Mouse (Mus musculus): ENCODE data around the gene Smim10l2a. TPM values are rescaled to one million over a fixed set of nuclear protein-coding genes. Genes with fewer than 3 reads are reported as not detected.
"Not testable (repeated sequence)": the region's sequence is repeated elsewhere in the genome, so short reads cannot be mapped to it uniquely, and the experiment has no call there.

Gene Smim10l2a
- polyA plus RNA-seq (2015; fragmentation: Nextera tagmentation; extraction: Ambion mirVana), result 15.6 and 18.8 TPM in 2 replicates

GRCm38 (mm10) chrX:56374431-56375128 is at the start of gene Smim10l2a:
Gene Smim10l2a (plus strand): TSS chrX:56374586.
- H3K9me3 ChIP-seq, H3K36me3 ChIP-seq, H3K4me1 ChIP-seq, H3K27me3 ChIP-seq: not testable (repeated sequence)
- 31% methylated on average over 50 of the region's 56 CpGs for WGBS
- Histone ChIP-seq H3K9ac (replicated peaks) (peak within 1 kb of the TSS; percentile 51), H3K4me2 (replicated peaks) (peak within 1 kb of the TSS; percentile 60), H3K27ac (replicated peaks) (peak within 1 kb of the TSS; percentile 31; the same call in 1 of the 2 replicates), H3K4me3 (peak within 1 kb of the TSS; percentile 53)
- ATAC-seq (replicated peaks), result peak; percentile 88

GRCm38 (mm10) chrX:56332046-56332445 is 42.3 kb upstream of the Smim10l2a start:
- no peaks in the 10 kb centered on the region for H3K27me3 ChIP-seq
- no peak overlapping the region for H3K4me3 ChIP-seq
- no peak for ATAC-seq (replicated peaks)
- no peak overlapping the region for H3K9ac ChIP-seq (replicated peaks)
- no peak overlapping the region for H3K4me2 ChIP-seq (replicated peaks)
- WGBS, result 82% methylated on average over 3 of the region's 3 CpGs
- no peaks in the 10 kb centered on the region for H3K36me3 ChIP-seq
- no peaks in the 10 kb centered on the region for H3K9me3 ChIP-seq
- H3K4me1 ChIP-seq, result no peaks in the 10 kb centered on the region
- no peak overlapping the region for H3K27ac ChIP-seq (replicated peaks)

GRCm38 (mm10) chrX:56340305-56340704 is 34.1 kb upstream of the Smim10l2a start:
- Histone ChIP-seq H3K4me3 (no peak overlapping the region), H3K4me2 (replicated peaks) (no peak overlapping the region), H3K4me1 (no peaks in the 10 kb centered on the region), H3K36me3 (no peaks in the 10 kb centered on the region), H3K27me3 (no peaks in the 10 kb centered on the region), H3K9ac (replicated peaks) (no peak overlapping the region), H3K27ac (replicated peaks) (no peak overlapping the region), H3K9me3 (no peaks in the 10 kb centered on the region)
- no peak for ATAC-seq (replicated peaks)

GRCm38 (mm10) chrX:56342921-56343320 is 31.5 kb upstream of the Smim10l2a start:
- H3K4me3 ChIP-seq, result no peak overlapping the region
- H3K9me3 ChIP-seq, result no peaks in the 10 kb centered on the region
- WGBS, result 80% methylated on average over 3 of the region's 3 CpGs
- no peak overlapping the region for H3K27ac ChIP-seq (replicated peaks)
- H3K4me1 ChIP-seq, result peaks cover 4% of the 10 kb centered on the region; the same call in 1 of the 2 replicates
- H3K4me2 ChIP-seq (replicated peaks), result no peak overlapping the region
- no peaks in the 10 kb centered on the region for H3K27me3 ChIP-seq
- no peak for ATAC-seq (replicated peaks)
- no peak overlapping the region for H3K9ac ChIP-seq (replicated peaks)
- H3K36me3 ChIP-seq, result no peaks in the 10 kb centered on the region

- Histone ChIP-seq H3K36me3 (no peaks in the 10 kb centered on the region), H3K27me3 (no peaks in the 10 kb centered on the region), H3K4me3 (peak within 1 kb of the TSS; percentile 63), H3K4me2 (replicated peaks) (peak within 1 kb of the TSS; percentile 44), H3K4me1 (peaks cover 4% of the 10 kb centered on the region; the same call in 1 of the 2 replicates), H3K9me3 (no peaks in the 10 kb centered on the region), H3K9ac (replicated peaks) (peak within 1 kb of the TSS; percentile 58), H3K27ac (replicated peaks) (no peak within 1 kb of the TSS)
- 16% methylated on average over 39 of the region's 39 CpGs for WGBS
- ATAC-seq (replicated peaks), result peak; percentile 99
Measured at GRCm38 (mm10) chrX:56346176-56346931, 28.0 kb upstream of the Smim10l2a start, which contains the start of gene Zfp449. Gene Zfp449 (plus strand): TSS chrX:56346400.

- WGBS, result 48% methylated on average over 8 of the region's 8 CpGs
- Histone ChIP-seq H3K36me3 (no peaks in the 10 kb centered on the region), H3K27me3 (no peaks in the 10 kb centered on the region), H3K9me3 (no peaks in the 10 kb centered on the region), H3K4me1 (peaks cover 4% of the 10 kb centered on the region; the same call in 1 of the 2 replicates), H3K4me3 (peak overlapping the region; percentile 63), H3K9ac (replicated peaks) (peak overlapping the region; percentile 58), H3K4me2 (replicated peaks) (peak overlapping the region; percentile 44), H3K27ac (replicated peaks) (no peak overlapping the region)
- peak; percentile 10; the same call in 1 of the 2 replicates for ATAC-seq (replicated peaks)
Measured at GRCm38 (mm10) chrX:56346932-56347253, 27.5 kb upstream of the Smim10l2a start.

GRCm38 (mm10) chrX:56380852-56381251 is 6.5 kb downstream of the Smim10l2a start:
- no peaks in the 10 kb centered on the region for H3K27me3 ChIP-seq
- H3K4me1 ChIP-seq, result no peaks in the 10 kb centered on the region
- 88% methylated on average over 2 of the region's 2 CpGs for WGBS
- no peak overlapping the region for H3K4me2 ChIP-seq (replicated peaks)
- H3K4me3 ChIP-seq, result no peak overlapping the region
- H3K27ac ChIP-seq (replicated peaks), result no peak overlapping the region
- H3K9me3 ChIP-seq, result no peaks in the 10 kb centered on the region
- no peak for ATAC-seq (replicated peaks)
- H3K36me3 ChIP-seq, result no peaks in the 10 kb centered on the region
- H3K9ac ChIP-seq (replicated peaks), result no peak overlapping the region

- Histone ChIP-seq H3K27ac (replicated peaks) (no peak overlapping the region), H3K4me2 (replicated peaks) (no peak overlapping the region), H3K27me3 (no peaks in the 10 kb centered on the region), H3K4me3 (no peak overlapping the region), H3K9me3 (no peaks in the 10 kb centered on the region), H3K36me3 (no peaks in the 10 kb centered on the region), H3K4me1 (no peaks in the 10 kb centered on the region), H3K9ac (replicated peaks) (no peak overlapping the region)
- WGBS, result 79% methylated on average over 2 of the region's 2 CpGs
- ATAC-seq (replicated peaks), result no peak
Measured at GRCm38 (mm10) chrX:56384142-56384541, 9.8 kb downstream of the Smim10l2a start.

GRCm38 (mm10) chrX:56404646-56405045 is 30.3 kb downstream of the Smim10l2a start:
- H3K36me3 ChIP-seq, result no peaks in the 10 kb centered on the region
- no peak overlapping the region for H3K27ac ChIP-seq (replicated peaks)
- no peak overlapping the region for H3K9ac ChIP-seq (replicated peaks)
- H3K4me1 ChIP-seq, result no peaks in the 10 kb centered on the region
- no peak overlapping the region for H3K4me2 ChIP-seq (replicated peaks)
- no peaks in the 10 kb centered on the region for H3K27me3 ChIP-seq
- H3K4me3 ChIP-seq, result no peak overlapping the region
- no peak for ATAC-seq (replicated peaks)
- H3K9me3 ChIP-seq, result no peaks in the 10 kb centered on the region
- 17% methylated on average over 2 of the region's 2 CpGs for WGBS

- H3K4me3 ChIP-seq, result no peak overlapping the region
- no peaks in the 10 kb centered on the region for H3K36me3 ChIP-seq
- no peak for ATAC-seq (replicated peaks)
- H3K4me1 ChIP-seq, result no peaks in the 10 kb centered on the region
- H3K27ac ChIP-seq (replicated peaks), result no peak overlapping the region
- no peaks in the 10 kb centered on the region for H3K9me3 ChIP-seq
- H3K9ac ChIP-seq (replicated peaks), result no peak overlapping the region
- H3K27me3 ChIP-seq, result no peaks in the 10 kb centered on the region
- 76% methylated on average over 1 of the region's 1 CpGs for WGBS
- no peak overlapping the region for H3K4me2 ChIP-seq (replicated peaks)
Measured at GRCm38 (mm10) chrX:56405482-56405881, 31.1 kb downstream of the Smim10l2a start.

- 45% methylated on average over 5 of the region's 5 CpGs for WGBS
- no peak overlapping the region for H3K4me2 ChIP-seq (replicated peaks)
- no peak overlapping the region for H3K27ac ChIP-seq (replicated peaks)
- H3K27me3 ChIP-seq, result no peaks in the 10 kb centered on the region
- no peaks in the 10 kb centered on the region for H3K9me3 ChIP-seq
- H3K9ac ChIP-seq (replicated peaks), result no peak overlapping the region
- H3K36me3 ChIP-seq, result no peaks in the 10 kb centered on the region
- H3K4me1 ChIP-seq, result no peaks in the 10 kb centered on the region
- no peak overlapping the region for H3K4me3 ChIP-seq
- ATAC-seq (replicated peaks), result no peak
Measured at GRCm38 (mm10) chrX:56406128-56406527, 31.7 kb downstream of the Smim10l2a start.

- no peak overlapping the region for H3K9ac ChIP-seq (replicated peaks)
- no peak overlapping the region for H3K27ac ChIP-seq (replicated peaks)
- 75% methylated on average over 3 of the region's 3 CpGs for WGBS
- H3K4me2 ChIP-seq (replicated peaks), result no peak overlapping the region
- no peak overlapping the region for H3K4me3 ChIP-seq
- no peaks in the 10 kb centered on the region for H3K36me3 ChIP-seq
- no peaks in the 10 kb centered on the region for H3K9me3 ChIP-seq
- H3K4me1 ChIP-seq, result no peaks in the 10 kb centered on the region
- no peaks in the 10 kb centered on the region for H3K27me3 ChIP-seq
- no peak for ATAC-seq (replicated peaks)
Measured at GRCm38 (mm10) chrX:56416277-56416676, 41.9 kb downstream of the Smim10l2a start.
